Mouse (Mus musculus) MEL (cell line): ENCODE results near the gene Hypm. TPM values are rescaled to one million over a fixed set of nuclear protein-coding genes. Genes with fewer than 3 reads are reported as not detected.

Experiments
- DNase-seq: peaks from one replicate; pipeline ENCODE4 v3.0.0; 2011; ENCODE audit warnings: low read depth, low spot score
- H3K27ac ChIP-seq: 2 replicates; pipeline ENCODE4 v1.5.1; 2012; ENCODE audit warnings: low read depth, mild to moderate bottlenecking, control low read depth, low read length, moderate library complexity; ENCODE audit not compliant: control insufficient read depth
- H3K27me3 ChIP-seq, 2 experiments: fragments of 150-350 bp in 1 of 2; sonication (generic) in 1 of 2; 2 replicates each; pipeline ENCODE4 v1.6.1; 2012; ENCODE audit warnings: low read length in 2 of 2, mild to moderate bottlenecking in 2 of 2, improper control_type of control experiment in 1 of 2, moderate library complexity in 1 of 2; ENCODE audit not compliant: insufficient read depth in 2 of 2, control insufficient read depth in 1 of 2
- H3K36me3 ChIP-seq, 2 experiments: 2 replicates each; pipeline ENCODE4 v1.6.1; 2012 to 2014; ENCODE audit warnings: low read length in 2 of 2, improper control_type of control experiment in 1 of 2, inconsistent platforms in 1 of 2, mild to moderate bottlenecking in 1 of 2; ENCODE audit not compliant: insufficient read depth in 2 of 2, control insufficient read depth in 1 of 2
- H3K4me1 ChIP-seq, 2 experiments: fragments of 150-350 bp in 1 of 2; sonication (generic) in 1 of 2; 2 replicates each; pipeline ENCODE4 v1.6.1; 2012; ENCODE audit warnings: low read length in 2 of 2, improper control_type of control experiment in 1 of 2, mild to moderate bottlenecking in 1 of 2; ENCODE audit not compliant: insufficient read depth in 2 of 2, control insufficient read depth in 1 of 2
- H3K4me3 ChIP-seq, 2 experiments: fragments of 150-350 bp in 1 of 2; sonication (generic) in 1 of 2; 2 replicates each; pipeline ENCODE4 v1.5.1; 2012; ENCODE audit warnings: low read depth in 2 of 2, low read length in 2 of 2, mild to moderate bottlenecking in 2 of 2, moderate library complexity in 2 of 2, control low read depth in 1 of 2, improper control_type of control experiment in 1 of 2; ENCODE audit not compliant: control insufficient read depth in 1 of 2, insufficient read depth in 1 of 2
- H3K79me2 ChIP-seq: 2 replicates; pipeline ENCODE4 v1.6.1; 2012; ENCODE audit warnings: mild to moderate bottlenecking, low read length, moderate library complexity; ENCODE audit not compliant: control insufficient read depth, poor library complexity, insufficient read depth
- H3K9ac ChIP-seq: 2 replicates; pipeline ENCODE4 v1.6.1; 2012; ENCODE audit warnings: low read depth, mild to moderate bottlenecking, control low read depth, low read length, moderate library complexity; ENCODE audit not compliant: control insufficient read depth, poor library complexity, severe bottlenecking
- H3K9me3 ChIP-seq: fragments of 150-350 bp; sonication (generic); replicated peaks from 2 replicates; pipeline ENCODE4 v1.6.1; 2012; ENCODE audit warnings: mild to moderate bottlenecking, low read length, improper control_type of control experiment, moderate library complexity; ENCODE audit not compliant: insufficient read depth
- CHD1 ChIP-seq: IDR thresholded peaks from 2 replicates; pipeline ENCODE4 v1.6.1; 2012; ENCODE audit warnings: low read depth, mild to moderate bottlenecking, inconsistent platforms, low read length, improper control_type of control experiment
- CHD2 ChIP-seq: IDR thresholded peaks from 2 replicates; pipeline ENCODE4 v1.6.1; 2011; ENCODE audit warnings: low read length, improper control_type of control experiment
- CTCF ChIP-seq, 3 experiments: IDR thresholded peaks in 2 of 3; conservative IDR thresholded peaks in 1 of 3; 2 replicates each; pipeline ENCODE4 v1.5.1; 2011 to 2012; ENCODE audit warnings: low read length in 3 of 3, low read depth in 2 of 3, mild to moderate bottlenecking in 2 of 3, improper control_type of control experiment in 1 of 3, inconsistent platforms in 1 of 3, mixed read lengths in 1 of 3, moderate library complexity in 1 of 3; ENCODE audit not compliant: control insufficient read depth in 1 of 3, insufficient read depth in 1 of 3, poor library complexity in 1 of 3, severe bottlenecking in 1 of 3
- EP300 ChIP-seq, 2 experiments: IDR thresholded peaks; 2 replicates each; pipeline ENCODE4 v1.6.1; 2011; ENCODE audit warnings: improper control_type of control experiment in 2 of 2, low read length in 2 of 2, low read depth in 1 of 2, mild to moderate bottlenecking in 1 of 2
- ETS1 ChIP-seq: IDR thresholded peaks from 2 replicates; pipeline ENCODE4 v1.6.1; 2012; ENCODE audit warnings: low read depth, mild to moderate bottlenecking, inconsistent platforms, low read length, improper control_type of control experiment, moderate library complexity
- GATA1 ChIP-seq: IDR thresholded peaks from 2 replicates; pipeline ENCODE4 v1.6.1; 2011; ENCODE audit warnings: low read depth, low read length, improper control_type of control experiment
- JUND ChIP-seq: IDR thresholded peaks from 2 replicates; pipeline ENCODE4 v1.6.1; 2011; ENCODE audit warnings: low read depth, mild to moderate bottlenecking, improper control_type of control experiment, low read length
- KAT2A ChIP-seq: conservative IDR thresholded peaks from 2 replicates; pipeline ENCODE4 v1.6.1; 2012; ENCODE audit warnings: low read depth, low read length, improper control_type of control experiment, inconsistent platforms
- MAFK ChIP-seq: IDR thresholded peaks from 2 replicates; pipeline ENCODE4 v1.6.1; 2011; ENCODE audit warnings: low read depth, mild to moderate bottlenecking, low read length, improper control_type of control experiment, borderline replicate concordance
- MEF2A ChIP-seq: IDR thresholded peaks from 2 replicates; pipeline ENCODE4 v1.6.1; 2014; ENCODE audit warnings: low read depth, mild to moderate bottlenecking, inconsistent platforms, low read length, improper control_type of control experiment; ENCODE audit not compliant: poor library complexity, insufficient replicate concordance, severe bottlenecking; ENCODE audit errors: extremely low read depth
- MYC ChIP-seq: IDR thresholded peaks from 2 replicates; pipeline ENCODE4 v1.6.1; 2011; ENCODE audit warnings: low read depth, mild to moderate bottlenecking, low read length, improper control_type of control experiment, moderate library complexity
- NELFE ChIP-seq: IDR thresholded peaks from 2 replicates; pipeline ENCODE4 v1.6.1; 2011; ENCODE audit warnings: low read depth, low read length, improper control_type of control experiment
- NRF1 ChIP-seq: IDR thresholded peaks from 2 replicates; pipeline ENCODE4 v1.6.1; 2014; ENCODE audit warnings: low read depth, mild to moderate bottlenecking, inconsistent platforms, low read length, improper control_type of control experiment, moderate library complexity; ENCODE audit not compliant: poor library complexity, insufficient read depth, severe bottlenecking
- POLR2AphosphoS2 ChIP-seq: IDR thresholded peaks from 2 replicates; pipeline ENCODE4 v1.6.1; 2011; ENCODE audit warnings: low read length, improper control_type of control experiment
- POLR2AphosphoS5 ChIP-seq: IDR thresholded peaks from 2 replicates; pipeline ENCODE4 v1.6.1; 2012; ENCODE audit warnings: low read depth, borderline replicate concordance, mild to moderate bottlenecking, inconsistent platforms, low read length, moderate library complexity, mixed read lengths
- RAD21 ChIP-seq: IDR thresholded peaks from 2 replicates; pipeline ENCODE4 v1.6.1; 2011; ENCODE audit warnings: mild to moderate bottlenecking, low read depth, low read length, improper control_type of control experiment
- SIN3A ChIP-seq: IDR thresholded peaks from 2 replicates; pipeline ENCODE4 v1.6.1; 2012; ENCODE audit warnings: low read length, improper control_type of control experiment, inconsistent platforms
- TBP ChIP-seq: IDR thresholded peaks from 2 replicates; pipeline ENCODE4 v1.8.0; 2011; ENCODE audit warnings: low read depth, low read length, improper control_type of control experiment
- UBTF ChIP-seq: IDR thresholded peaks from 2 replicates; pipeline ENCODE4 v1.6.1; 2012; ENCODE audit warnings: low read depth, mild to moderate bottlenecking, inconsistent platforms, low read length, improper control_type of control experiment, moderate library complexity, borderline replicate concordance; ENCODE audit not compliant: insufficient read depth
- USF1 ChIP-seq: IDR thresholded peaks from 2 replicates; pipeline ENCODE4 v1.6.1; 2014; ENCODE audit warnings: low read depth, mild to moderate bottlenecking, inconsistent platforms, low read length, improper control_type of control experiment, moderate library complexity
- USF2 ChIP-seq, 2 experiments: IDR thresholded peaks; 2 replicates each; pipeline ENCODE4 v1.6.1; 2011 to 2012; ENCODE audit warnings: improper control_type of control experiment in 2 of 2, low read length in 2 of 2, borderline replicate concordance in 1 of 2, inconsistent platforms in 1 of 2, low read depth in 1 of 2, mild to moderate bottlenecking in 1 of 2; ENCODE audit not compliant: insufficient read depth in 1 of 2
- ZC3H11A ChIP-seq: IDR thresholded peaks from 2 replicates; pipeline ENCODE4 v1.6.1; 2012; ENCODE audit warnings: low read depth, mild to moderate bottlenecking, inconsistent platforms, low read length, improper control_type of control experiment
- ZMIZ1 ChIP-seq: IDR thresholded peaks from 2 replicates; pipeline ENCODE4 v1.6.1; 2012; ENCODE audit warnings: low read depth, mild to moderate bottlenecking, inconsistent platforms, low read length, improper control_type of control experiment, moderate library complexity
- polyA plus RNA-seq, 2 experiments: library from polyadenylated mRNA; stranded (reverse) in 1 of 2; unstranded in 1 of 2; fragments of >175 nt in 1 of 2; fragments of >200 nt in 1 of 2; gene quantifications; 2 replicates each; pipeline versions ENCODE4 v1.2.1 to v1.2.4; 2012; ENCODE audit warnings: low replicate concordance in 2 of 2, low read depth in 1 of 2; ENCODE audit not compliant: insufficient read length in 2 of 2, insufficient read depth in 1 of 2, missing spikeins in 1 of 2
- total RNA-seq: library from RNA; depleted of rRNA; stranded (reverse); fragments of 300-350 nt; gene quantifications from 2 replicates; pipeline ENCODE4 v1.2.3, GENCODE M21; 2012

Hypm gene
- total and polyA plus RNA-seq, 3 experiments, result not detected

DNA sequence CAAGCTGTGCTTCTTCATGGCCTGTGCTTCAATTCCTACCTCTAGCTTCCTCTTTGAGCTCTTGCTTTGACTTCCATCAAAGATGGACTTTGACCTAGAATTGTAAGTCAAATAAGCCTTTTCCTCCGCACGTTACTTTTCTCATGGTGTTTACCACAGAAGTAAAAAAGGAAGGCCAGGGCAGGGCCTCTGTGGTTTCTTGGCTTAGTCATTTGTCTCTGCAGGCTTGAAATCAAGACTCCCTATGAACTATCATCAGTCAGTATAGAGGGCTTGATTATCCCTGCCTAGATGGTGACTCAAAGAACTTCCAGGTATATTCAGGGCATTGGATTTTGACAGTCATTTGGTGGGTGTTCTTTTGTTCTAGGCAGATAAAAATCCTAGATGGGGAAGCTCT is 28.8 kb downstream of the Hypm start:
- Histone ChIP-seq H3K79me2 (no peaks in the 10 kb centered on the region), H3K27ac (no peak overlapping the region), H3K9ac (no peak overlapping the region), H3K27me3 (no peaks in the 10 kb centered on the region; a peak in 1 of 4 replicates), H3K4me3 (no peak overlapping the region), H3K9me3 (no peaks in the 10 kb centered on the region), H3K36me3 (no peaks in the 10 kb centered on the region), H3K4me1 (no peaks in the 10 kb centered on the region)
- DNase-seq, result no peak
- no peak for TF ChIP-seq RAD21
- no peak for TF ChIP-seq KAT2A
- no peak for TF ChIP-seq NRF1
- no peak for TF ChIP-seq MAFK
- no peak for TF ChIP-seq USF2 (IDR thresholded peaks at IDR 0.05; ENCODE audit: borderline replicate concordance in 1 of 2, insufficient read depth in 1 of 2, low read depth in 1 of 2, low read length in 2 of 2)
- no peak for TF ChIP-seq MYC
- TF ChIP-seq USF1, result no peak
- no peak for TF ChIP-seq UBTF
- no peak for TF ChIP-seq JUND
- no peak for TF ChIP-seq CTCF (IDR thresholded peaks at IDR 0.05 in 2 of 3, conservative IDR thresholded peaks at IDR 0.05 in 1 of 3; ENCODE audit: control insufficient read depth in 1 of 3, insufficient read depth in 1 of 3, low read depth in 2 of 3, low read length in 3 of 3, poor library complexity in 1 of 3, severe bottlenecking in 1 of 3)
- TF ChIP-seq CHD1, result no peak
- no peak for TF ChIP-seq MEF2A
- no peak for TF ChIP-seq ZC3H11A
- no peak for TF ChIP-seq GATA1
- no peak for TF ChIP-seq POLR2AphosphoS2
- no peak for TF ChIP-seq NELFE
- no peak for TF ChIP-seq POLR2AphosphoS5
- no peak for TF ChIP-seq EP300 (IDR thresholded peaks at IDR 0.05; ENCODE audit: low read depth in 1 of 2, low read length in 2 of 2)
- TF ChIP-seq ZMIZ1, result no peak

DNA sequence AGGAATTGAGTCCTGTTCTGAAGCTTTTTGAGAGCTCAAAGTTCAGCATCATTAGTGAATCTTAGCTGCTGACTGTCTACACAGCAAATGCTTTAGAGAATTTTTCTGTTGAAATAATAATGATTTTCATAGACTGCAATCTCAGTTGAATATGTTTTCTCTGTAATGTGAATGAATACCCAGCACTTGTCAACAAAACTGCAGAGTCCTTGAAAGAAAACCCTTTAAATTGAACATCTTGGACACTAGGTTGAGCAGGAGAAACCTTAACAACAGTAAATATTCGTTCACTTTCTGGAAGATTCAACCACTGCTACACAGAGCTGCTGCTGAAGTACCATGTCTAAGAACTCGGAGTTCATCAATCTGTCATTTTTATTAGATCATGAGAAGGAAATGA is 38.6 kb downstream of the Hypm start, which contains the start of gene Sytl5:
TSS of gene Sytl5 (plus strand) at position 301 of the 400 bp plus-strand sequence.
- no peak within 1 kb of the TSS for H3K4me3 ChIP-seq
- H3K9ac ChIP-seq, result no peak within 1 kb of the TSS
- no peak for DNase-seq
- H3K27ac ChIP-seq, result no peak within 1 kb of the TSS
- no peaks in the 10 kb centered on the region for H3K4me1 ChIP-seq
- TF ChIP-seq SIN3A (no peak), CTCF (IDR thresholded peaks at IDR 0.05 in 2 of 3, conservative IDR thresholded peaks at IDR 0.05 in 1 of 3; ENCODE audit: control insufficient read depth in 1 of 3, insufficient read depth in 1 of 3, low read depth in 2 of 3, low read length in 3 of 3, poor library complexity in 1 of 3, severe bottlenecking in 1 of 3) (no peak), ETS1 (no peak), POLR2AphosphoS5 (no peak), NRF1 (no peak), JUND (no peak), MYC (no peak), ZC3H11A (no peak), POLR2AphosphoS2 (no peak), CHD2 (no peak), TBP (no peak)
- no peaks in the 10 kb centered on the region for H3K36me3 ChIP-seq
- no peaks in the 10 kb centered on the region for H3K79me2 ChIP-seq
- H3K9me3 ChIP-seq, result no peaks in the 10 kb centered on the region
- H3K27me3 ChIP-seq, result no peaks in the 10 kb centered on the region
